Mouse (Mus musculus) CD8-positive naive resting alpha-beta T cell, adult 2 months (primary cell): ENCODE data around the gene Cmtm7.

Experiments used
- DNase-seq, 2 experiments: peaks; one replicate each; pipeline ENCODE4 v3.0.0; 2022; ENCODE audit warnings: low read depth in 2 of 2, low spot score in 2 of 2

Gene Cmtm7

DNA sequence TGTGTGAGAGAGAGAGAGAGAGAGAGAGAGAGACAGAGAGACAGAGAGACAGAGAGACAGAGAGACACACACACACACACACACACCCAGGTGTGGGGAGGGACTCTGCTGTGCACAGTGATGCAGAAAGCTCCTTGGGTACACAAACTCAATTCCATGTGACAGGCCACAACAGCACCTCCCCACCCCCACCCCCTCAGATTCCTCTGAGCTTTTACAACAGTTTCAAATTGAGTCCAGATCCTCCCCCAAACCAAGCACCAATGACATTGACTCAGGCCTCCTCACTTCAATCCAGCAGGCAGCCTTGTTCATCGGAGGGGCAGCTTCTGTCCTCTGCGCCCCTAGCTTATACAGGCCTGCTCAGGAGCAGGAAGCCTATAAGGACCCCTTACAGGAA, 14.1 kb downstream of the Cmtm7 start:
- no peak for DNase-seq

DNA sequence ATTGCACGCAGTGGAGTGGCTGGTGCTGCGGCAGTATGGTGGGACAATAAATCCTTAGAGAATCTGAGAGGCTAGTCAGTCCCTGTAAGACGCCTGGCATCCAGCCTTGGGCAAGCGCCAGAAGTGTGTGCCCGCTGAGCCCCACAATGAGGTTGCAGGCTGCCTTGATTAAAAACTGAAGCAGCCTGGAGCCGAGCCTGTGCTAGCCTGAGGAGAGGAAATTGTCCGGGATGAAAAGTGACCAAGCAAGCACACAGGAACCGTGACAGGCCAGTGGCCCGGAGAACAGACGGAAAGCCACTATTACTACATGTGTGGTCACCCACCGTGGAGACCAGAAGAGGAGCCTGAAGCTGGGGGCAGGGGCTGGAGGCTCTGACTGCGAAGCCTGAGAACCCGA, 14.6 kb downstream of the Cmtm7 start:
- no peak for DNase-seq

DNA sequence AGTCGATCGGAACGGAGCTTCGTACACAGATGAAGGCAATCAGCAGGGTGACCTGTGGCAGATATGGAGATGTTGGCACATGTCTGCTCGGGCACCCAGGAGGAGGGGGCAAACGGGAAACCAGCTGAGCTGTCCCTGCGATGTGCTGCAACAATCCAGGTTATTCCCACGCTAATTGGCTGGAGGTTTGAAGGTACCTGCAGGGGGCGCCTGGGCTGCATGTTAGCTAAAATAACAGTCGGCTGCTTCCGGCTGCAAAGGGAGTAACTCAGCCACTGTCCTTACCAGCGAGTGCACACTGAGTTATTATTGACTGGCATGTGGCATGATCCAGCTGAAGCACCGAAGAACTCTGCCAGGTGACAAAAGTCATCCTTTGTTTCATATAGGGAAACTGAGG, 18.3 kb downstream of the Cmtm7 start:
- peak; percentile 21 to 49 for DNase-seq

DNA sequence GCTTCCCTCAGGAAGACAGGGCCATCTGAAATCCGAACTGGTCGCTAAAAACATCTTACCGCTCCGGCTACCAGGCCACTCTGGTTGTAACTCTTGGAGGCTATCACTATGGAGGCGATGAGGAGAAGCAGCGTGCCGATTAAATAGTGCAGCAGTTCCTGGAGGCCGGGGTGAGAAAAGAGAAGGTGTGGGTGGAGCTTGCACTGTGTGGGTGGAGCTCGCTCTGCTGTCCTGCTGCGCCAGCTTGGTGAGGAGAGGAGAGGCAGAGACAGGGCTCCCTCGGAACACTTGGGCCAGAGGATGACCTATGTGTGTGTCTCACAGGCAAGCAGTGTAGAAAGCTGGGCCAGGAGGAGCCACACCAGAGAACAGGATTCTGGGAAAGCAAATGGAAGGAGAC, 19.8 kb downstream of the Cmtm7 start:
- DNase-seq: no peak

DNA sequence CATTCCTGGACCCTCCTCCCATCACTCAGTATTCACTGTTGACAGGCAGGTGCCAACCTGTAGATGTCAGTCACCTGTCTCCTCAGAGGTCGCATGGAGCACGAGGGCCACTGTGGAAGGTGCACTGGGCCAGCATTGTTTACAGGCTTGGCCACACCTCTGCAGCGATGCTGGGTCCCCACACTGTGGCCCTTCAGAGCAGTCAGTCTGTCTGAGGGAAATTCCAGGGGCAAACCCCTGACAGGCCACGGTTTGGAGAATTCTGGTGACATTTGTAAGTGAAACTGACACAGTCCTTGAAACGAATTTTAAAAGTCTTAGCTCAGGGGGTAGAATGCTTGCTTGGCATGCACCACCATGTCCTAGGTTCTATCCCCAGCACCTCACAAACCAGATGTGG, 21.3 kb downstream of the Cmtm7 start:
- no peak for DNase-seq

DNA sequence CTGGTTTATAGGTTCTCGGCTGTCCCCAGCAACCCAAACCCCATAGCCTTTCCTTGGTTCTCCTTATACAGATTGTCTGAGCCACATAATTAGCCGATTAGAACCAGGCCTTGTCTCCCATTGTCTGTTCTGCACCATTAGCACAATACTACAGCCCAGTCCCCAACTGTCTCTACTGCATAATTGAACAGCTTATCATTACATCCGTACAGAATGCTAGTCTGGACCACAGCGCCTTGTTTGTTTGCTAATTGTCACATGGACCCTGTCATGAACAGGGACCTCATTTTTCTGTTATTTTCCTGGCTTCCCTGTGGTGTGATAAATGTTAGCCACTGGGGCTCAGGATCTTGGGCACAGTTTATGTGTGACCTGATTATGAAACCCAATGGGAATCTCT, 21.8 kb downstream of the Cmtm7 start:
- no peak for DNase-seq

DNA sequence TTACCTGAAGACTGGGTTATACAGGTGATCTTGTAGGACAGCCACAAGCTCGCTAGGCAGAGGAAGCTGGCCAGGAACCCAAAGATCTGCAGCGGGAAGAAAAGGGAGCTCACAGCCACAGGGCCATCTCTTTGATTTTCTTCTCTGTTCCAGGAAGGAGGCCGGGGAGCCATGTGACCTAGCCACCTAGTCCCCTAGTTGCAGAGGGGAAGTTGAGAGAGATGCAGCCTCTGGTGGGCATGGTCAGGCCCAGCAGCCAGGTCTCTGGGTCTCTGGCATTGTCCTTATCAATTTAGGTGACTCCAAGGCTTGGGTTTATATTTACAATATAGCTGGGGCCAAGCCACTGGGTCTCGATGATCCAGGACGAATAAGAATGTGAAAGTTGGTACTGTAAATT, 22.9 kb downstream of the Cmtm7 start:
- no peak for DNase-seq

DNA sequence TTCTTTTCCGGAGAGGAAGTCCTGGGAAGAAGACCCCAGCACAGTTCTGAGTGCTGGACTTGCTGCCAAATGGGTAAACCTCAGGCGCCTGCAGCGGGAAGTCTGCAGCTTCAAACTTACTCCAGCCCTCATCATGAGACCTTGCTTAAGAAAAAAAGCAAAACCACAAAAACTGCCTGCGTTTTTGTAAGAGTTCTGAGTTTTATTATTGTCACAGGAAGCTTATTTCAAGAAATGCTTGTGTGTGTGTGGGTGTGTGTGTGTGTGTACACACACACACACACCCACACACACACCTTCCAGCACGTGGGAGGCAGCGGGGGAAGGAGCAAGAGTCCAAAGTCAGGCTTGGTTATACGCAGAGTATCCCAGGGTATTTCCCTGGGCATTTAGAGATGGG, 23.4 kb downstream of the Cmtm7 start:
- DNase-seq: no peak

DNA sequence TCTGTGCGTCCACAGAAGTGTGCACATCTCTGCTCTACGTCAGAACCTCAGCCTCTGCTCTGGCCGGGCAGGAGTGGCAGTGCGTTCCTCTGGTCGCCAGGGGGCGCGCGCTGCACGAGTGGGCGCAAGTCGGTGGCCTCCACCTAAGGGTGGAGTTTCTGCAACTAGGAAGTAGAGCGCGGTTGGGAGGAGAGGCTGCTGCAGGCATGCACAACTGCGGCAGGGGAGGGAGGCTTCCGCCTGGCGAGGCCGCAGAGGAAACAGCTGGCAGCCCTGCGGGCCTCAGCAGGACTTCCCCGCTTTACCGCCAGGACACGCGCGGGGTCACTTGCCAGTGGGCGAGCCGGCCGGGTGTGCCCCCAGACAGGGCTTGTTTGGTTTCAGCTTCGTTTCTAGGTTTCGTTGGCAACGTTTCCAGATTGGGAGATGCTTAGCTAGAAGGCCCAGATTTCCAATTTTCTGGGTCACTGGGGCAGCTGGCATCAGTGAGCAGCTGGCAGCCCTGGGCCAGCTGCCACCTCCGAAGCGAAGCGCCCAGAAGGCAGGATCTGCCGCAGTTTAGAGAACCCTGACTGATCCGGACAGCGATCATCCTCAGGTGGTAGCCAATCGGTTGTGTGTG, 28.7 kb downstream of the Cmtm7 start:
- peak; percentile 92 to 96 for DNase-seq

DNA sequence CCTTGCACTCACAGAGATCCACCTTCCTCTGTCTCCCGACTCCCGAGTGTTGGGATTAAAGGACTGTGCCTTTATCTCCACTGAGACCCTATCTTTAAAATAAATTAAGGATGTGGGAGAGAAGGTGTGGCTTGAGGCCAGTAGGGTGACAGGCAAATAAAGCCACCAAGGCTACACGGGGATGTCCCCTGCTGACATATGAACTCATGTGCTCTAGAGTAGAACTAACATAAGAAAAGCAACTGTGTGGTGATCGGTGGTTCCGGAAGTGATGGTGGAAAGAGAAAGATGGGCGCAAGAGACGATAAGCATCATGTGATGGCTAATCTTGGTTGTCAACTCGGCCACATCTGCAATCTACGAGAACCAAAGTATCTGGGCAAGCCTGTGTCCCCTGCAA, 29.3 kb downstream of the Cmtm7 start:
- DNase-seq: no peak

DNA sequence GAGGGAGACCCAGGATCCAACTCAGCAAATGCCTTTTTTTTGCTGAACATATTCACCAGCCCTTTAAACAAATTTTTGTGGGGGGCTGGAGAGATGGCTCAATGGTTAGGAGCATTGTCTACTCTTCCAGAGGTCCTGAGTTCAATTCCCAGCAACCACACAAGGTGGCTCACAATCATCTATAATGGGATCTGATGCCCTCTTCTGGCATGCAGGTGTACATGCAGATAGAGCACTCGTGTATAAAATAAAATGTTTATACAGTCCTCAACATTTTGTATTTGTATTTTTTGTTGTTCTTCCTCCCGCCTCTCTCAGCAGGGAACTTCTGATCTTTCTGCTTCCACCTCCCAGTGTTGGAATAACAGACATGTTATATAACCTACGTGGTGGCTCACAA, 30.1 kb downstream of the Cmtm7 start:
- no peak for DNase-seq

DNA sequence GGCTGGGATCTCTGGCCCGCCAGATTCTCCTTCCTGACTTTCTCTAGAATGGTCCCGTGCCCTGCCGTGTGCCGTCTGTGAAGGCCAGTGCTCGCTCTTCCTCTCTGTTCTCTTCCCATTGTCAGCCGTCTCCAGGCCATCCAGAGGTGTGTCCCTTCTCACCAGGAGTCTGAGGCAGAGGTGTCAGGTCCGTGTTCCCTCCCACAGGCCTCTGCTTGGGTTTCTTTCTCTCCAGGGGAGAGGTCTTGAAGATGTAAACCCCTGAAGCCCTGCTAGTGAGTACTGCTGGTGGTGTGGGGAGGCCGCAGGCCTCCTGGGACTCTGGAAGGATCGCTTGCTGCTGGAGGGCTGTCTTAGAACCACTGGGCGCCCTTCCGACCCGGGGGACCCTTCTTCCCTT, 34.2 kb downstream of the Cmtm7 start:
- no peak for DNase-seq

DNA sequence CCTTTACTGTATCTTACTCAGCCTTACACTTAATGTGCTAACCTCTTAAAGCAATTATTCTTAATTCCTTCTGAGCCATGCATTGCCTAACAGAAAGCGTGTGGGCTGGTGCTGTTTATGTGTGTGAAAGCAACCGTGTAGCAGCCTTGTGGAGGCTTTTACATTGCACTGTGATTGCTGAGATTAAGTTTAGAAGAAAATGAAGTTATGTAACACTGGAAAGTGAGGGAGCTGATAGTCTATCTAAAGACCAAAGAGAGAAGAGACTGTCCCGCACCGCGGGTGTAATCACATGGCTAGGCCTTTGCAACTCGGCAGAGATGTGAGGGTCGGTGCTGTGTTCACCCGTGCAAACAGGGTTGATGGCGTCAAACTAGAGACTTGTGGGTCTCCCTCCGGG, 34.6 kb downstream of the Cmtm7 start:
- no peak for DNase-seq

DNA sequence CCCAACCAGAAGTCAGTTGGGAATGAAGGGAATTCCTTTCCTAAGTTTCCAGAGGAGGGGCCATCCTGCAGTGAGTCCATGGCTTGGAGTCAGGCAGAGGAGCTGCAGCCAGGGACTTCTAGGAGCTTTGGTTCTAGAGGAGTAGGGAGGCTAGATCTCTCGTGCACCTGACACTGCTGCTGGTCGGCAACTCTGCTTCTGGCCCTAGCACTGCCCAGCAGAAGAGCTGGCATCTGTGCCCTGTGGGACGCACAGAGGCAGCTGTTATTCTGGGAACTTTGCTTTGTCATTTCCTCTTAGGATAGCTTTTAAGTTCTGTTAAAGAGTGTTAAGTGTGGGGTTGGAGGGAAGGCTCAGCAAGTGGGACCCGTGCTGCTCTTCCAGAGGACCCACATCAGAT, 36.0 kb downstream of the Cmtm7 start:
- no peak for DNase-seq

DNA sequence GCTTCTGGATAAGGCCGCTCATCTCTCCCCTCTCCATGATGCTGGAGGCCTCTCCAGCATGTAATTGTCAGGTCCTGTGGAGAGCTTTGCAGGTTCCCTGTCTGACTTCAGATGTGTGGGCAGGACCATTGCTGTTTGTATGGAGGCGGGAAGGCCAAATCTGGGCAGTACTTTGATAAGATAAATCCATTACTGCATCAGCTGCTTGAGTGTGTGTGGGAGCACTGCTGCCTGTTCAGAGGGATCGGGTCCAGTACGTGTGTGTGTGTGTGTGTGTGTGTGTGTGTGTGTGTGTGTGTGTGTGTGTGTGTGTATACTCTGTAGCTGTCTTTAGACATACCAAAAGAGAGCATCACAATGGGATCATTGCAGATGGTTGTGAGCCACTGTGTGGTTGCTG, 36.5 kb downstream of the Cmtm7 start:
- DNase-seq: no peak

DNA sequence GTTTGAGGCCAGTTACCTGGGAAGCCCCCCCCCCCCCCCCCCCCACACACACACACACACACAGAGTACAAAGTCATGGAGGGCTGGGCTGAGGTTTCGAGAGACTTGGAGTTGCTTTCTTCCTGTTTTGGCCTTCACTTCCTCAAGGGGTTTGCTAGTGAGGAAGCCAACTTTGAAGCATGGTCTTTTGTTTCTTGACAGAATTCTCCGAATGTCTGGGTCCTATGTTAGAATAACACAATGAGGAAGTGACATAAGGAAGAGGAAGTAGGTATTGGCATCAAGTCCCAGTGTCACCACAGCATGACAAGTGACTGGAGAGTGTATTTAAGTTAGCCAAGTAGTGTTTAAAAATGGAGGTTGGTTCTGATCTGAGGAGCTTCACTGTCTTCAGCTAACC, 38.9 kb downstream of the Cmtm7 start:
- DNase-seq: peak; percentile 20 to 50

DNA sequence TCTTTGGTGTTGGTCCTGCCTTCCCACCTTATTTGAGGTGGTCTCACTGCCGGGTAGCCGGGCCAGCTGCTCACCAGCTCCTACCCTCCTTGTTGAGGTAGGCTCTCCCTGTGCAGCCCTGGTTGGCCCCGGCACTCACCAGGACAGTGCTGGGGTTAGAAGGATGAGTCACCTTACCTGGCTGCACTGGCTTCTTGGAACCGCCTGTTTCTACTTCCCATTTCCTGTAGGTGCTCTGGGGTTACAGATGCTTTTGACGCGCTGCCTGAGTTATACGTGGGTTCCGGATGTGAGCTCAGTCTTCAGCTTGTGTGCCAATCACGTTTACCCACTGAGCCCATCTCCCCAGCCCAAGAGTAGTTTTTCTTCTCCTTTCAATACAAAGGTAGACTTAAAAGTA, 41.3 kb downstream of the Cmtm7 start:
- DNase-seq: peak; percentile 27 to 43

DNA sequence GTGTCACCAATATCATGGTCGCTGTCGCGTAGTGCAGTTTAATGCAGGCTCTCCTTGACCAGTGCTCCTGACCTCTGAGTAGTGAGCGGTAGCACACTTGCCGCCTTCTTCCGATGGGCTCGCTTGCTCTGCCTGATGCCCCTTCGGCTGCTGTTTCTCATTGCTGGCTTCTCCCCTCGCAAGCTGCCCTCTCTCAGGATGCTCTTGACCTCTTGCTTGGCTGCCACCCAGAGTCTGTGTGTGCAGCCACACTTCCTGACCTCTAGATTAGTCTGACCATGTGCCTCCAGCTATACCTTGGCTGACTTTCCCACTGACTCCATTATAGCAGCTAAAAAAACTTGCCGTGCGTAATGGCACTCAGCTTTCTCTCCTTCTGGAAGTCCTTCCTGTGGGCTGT, 45.2 kb downstream of the Cmtm7 start:
- no peak for DNase-seq

DNA sequence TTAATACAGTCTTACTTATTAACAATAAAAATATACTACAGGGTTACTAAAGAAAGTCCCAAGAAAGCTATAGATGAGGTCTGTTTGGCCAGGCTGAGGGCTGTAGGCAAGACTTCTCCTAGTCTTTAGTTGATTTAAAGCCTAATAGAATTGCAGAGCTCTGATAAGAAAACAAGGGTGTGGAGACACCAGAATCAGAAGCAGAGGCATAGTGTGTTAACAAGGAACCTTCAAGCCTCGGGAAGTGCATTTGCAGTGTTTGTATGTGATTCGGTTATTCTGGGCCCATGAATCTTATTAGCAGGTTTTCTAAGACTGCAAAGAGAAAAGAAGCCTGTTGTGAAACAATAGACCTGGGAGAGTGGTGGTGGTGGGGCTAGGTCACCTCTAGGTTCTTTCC, 48.4 kb downstream of the Cmtm7 start:
- no peak for DNase-seq

DNA sequence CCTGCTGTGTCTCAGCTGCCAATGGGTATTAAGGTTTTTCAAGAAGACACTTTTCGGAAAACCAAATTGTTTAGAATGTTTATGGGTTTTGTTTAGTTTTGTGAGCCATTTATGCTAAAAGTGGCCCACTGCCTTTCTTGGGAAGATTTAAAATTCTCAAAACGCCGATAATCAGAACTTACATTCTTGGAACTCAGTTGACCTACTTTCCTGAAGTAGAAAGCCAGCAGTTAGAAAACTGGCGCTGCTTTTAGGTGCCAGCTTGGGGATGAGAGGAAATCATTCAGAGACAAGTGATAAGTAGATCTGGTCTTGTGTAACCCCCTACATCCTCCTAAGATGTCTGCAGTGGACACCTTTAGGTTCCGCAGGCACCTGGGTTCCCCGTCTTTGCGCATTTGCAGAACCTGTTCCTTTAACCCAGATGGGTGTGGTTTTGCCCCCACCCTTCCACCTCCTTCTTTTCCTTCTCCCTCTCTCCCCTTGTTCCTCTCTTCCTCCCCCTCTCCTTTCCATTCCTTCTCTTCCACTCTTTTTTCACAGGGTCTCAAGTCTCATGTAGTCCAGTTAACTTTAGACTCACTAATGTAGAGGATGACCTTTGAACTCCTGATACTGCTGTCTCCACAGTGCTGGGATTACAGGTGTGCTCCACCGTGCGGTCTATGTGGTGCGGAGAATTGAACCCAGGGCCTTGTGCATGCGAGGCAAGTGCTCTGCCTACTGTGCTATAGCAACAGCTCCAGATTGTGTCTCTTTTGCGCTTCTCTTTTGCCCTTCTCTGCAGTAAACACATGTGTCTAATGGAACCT, 49.6 kb downstream of the Cmtm7 start:
- DNase-seq: no peak

DNA sequence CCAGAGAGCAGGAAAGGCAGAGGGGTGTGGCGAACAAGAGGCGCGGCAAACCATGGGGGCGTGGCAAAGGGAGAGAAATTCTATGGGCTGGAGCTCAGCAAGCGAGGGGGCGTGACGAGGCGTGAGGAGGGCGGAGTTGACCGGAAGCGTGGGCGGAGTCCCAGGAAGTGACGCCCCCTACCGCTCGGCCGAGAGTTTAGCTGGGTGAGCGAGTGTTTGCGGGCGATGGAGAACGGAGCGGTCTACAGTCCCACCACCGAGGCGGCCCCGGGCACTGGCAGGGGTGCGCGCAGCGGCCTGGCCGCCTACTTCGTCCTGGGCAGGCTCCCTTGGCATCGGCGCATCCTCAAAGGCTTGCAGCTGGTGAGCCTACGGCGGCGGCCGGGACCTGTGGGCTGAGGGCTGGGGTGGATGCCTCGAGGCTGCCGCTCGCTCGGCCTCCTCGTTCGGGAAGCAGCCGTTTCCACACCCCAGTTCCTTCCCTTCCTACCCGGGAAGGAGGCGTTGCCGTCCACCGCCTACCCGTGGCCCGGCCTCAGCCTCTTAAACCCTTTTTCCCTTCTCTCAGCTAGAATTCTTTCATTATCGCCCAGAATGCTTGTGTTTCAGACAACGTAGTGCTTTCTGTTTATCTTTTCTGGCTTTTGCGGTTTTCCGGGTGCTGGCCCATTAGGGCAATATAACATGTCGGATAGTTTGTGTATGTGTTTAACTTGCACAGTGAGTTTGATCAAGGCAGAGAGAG, 50.5 kb downstream of the Cmtm7 start, which contains the start of gene Cmtm6:
Gene Cmtm6, plus strand, starts transcription at position 106 of the 745 bp plus-strand sequence.
- DNase-seq: peak; percentile 97 to 98
